8 mouse cellular contexts compared by ENCODE assay signal in genomic region chr11:87986141-87986741, GRCm38 (mm10). TPM values are rescaled to one million over a fixed set of nuclear protein-coding genes. Genes with fewer than 3 reads are reported as not detected.
DNase-seq lines count a peak whose midpoint lies in the region; ATAC-seq and TF ChIP-seq lines count a peak whose summit lies in the region.

No protein-coding gene starts in this region.

- peak; percentile 60 for TF ChIP-seq CTCF in layer of hippocampus, adult 2 months (conservative IDR thresholded peaks at IDR 0.05)
- TF ChIP-seq CTCF in cortical plate, adult 2 months (IDR thresholded peaks at IDR 0.05; ENCODE audit: extremely low read depth, insufficient read depth, low read length) = no peak

- H3K27ac ChIP-seq in layer of hippocampus, adult 2 months = peak overlapping the region; percentile 99
- peak overlapping the region; percentile 98 for H3K27ac ChIP-seq in cortical plate, adult 2 months (ENCODE audit: insufficient read depth, low read length)
- H3K27ac ChIP-seq in intestine, embryonic 14.5 days (ENCODE audit: low read depth) = peak overlapping the region; percentile 89
- H3K27ac ChIP-seq in limb, embryonic 15.5 days = peak overlapping the region; percentile 93; the same call in 1 of the 2 replicates
- peak overlapping the region; percentile 97 for H3K27ac ChIP-seq in midbrain, embryonic 14.5 days (replicated peaks; ENCODE audit: low read depth, low read length)
- H3K27ac ChIP-seq in stomach, embryonic 15.5 days = peak overlapping the region; percentile 92

- ATAC-seq in intestine, embryonic 14.5 days (replicated peaks; ENCODE audit: low FRiP score, low TSS enrichment, low read depth) = peak; percentile 34; the same call in 1 of the 2 replicates
- no peak for ATAC-seq in limb, embryonic 15.5 days (ENCODE audit: insufficient number of reproducible peaks, low FRiP score, low TSS enrichment, low read depth)
- no peak for ATAC-seq in midbrain, embryonic 14.5 days (ENCODE audit: low FRiP score, low TSS enrichment)
- peak; percentile 38 for ATAC-seq in stomach, embryonic 15.5 days (ENCODE audit: insufficient read depth, low FRiP score, low read depth)

- H3K4me2 ChIP-seq in intestine, embryonic 14.5 days (ENCODE audit: low read length) = peak overlapping the region; percentile 81
- peak overlapping the region; percentile 70 for H3K4me2 ChIP-seq in limb, embryonic 15.5 days
- peak overlapping the region; percentile 95 for H3K4me2 ChIP-seq in midbrain, embryonic 14.5 days (ENCODE audit: low read length)
- H3K4me2 ChIP-seq in stomach, embryonic 15.5 days = peak overlapping the region; percentile 75

- no peaks in the 10 kb centered on the region for H3K27me3 ChIP-seq in intestine, embryonic 14.5 days (replicated peaks; ENCODE audit: control insufficient read depth, insufficient read depth, low read length)
- H3K27me3 ChIP-seq in limb, embryonic 15.5 days = no peaks in the 10 kb centered on the region
- H3K27me3 ChIP-seq in midbrain, embryonic 14.5 days (ENCODE audit: control insufficient read depth, insufficient read depth, low read length) = no peaks in the 10 kb centered on the region
- H3K27me3 ChIP-seq in stomach, embryonic 15.5 days (replicated peaks) = no peaks in the 10 kb centered on the region

- H3K4me3 ChIP-seq in layer of hippocampus, adult 2 months = peak overlapping the region; percentile 63
- H3K4me3 ChIP-seq in cortical plate, adult 2 months (ENCODE audit: insufficient read depth, low read length) = peak overlapping the region; percentile 94
- H3K4me3 ChIP-seq in intestine, embryonic 14.5 days (ENCODE audit: low read depth, low read length) = peak overlapping the region; percentile 93
- H3K4me3 ChIP-seq in limb, embryonic 15.5 days = peak overlapping the region; percentile 98
- H3K4me3 ChIP-seq in midbrain, embryonic 14.5 days (replicated peaks; ENCODE audit: low read depth, low read length) = peak overlapping the region; percentile 100
- peak overlapping the region; percentile 88 for H3K4me3 ChIP-seq in stomach, embryonic 15.5 days (replicated peaks)

- H3K9ac ChIP-seq in intestine, embryonic 14.5 days (ENCODE audit: low read length) = peak overlapping the region; percentile 94
- peak overlapping the region; percentile 82 for H3K9ac ChIP-seq in limb, embryonic 15.5 days
- peak overlapping the region; percentile 97 for H3K9ac ChIP-seq in midbrain, embryonic 14.5 days (replicated peaks; ENCODE audit: low read length)
- H3K9ac ChIP-seq in stomach, embryonic 15.5 days = peak overlapping the region; percentile 86

- TF ChIP-seq POLR2A in cortical plate, adult 2 months (IDR thresholded peaks at IDR 0.05; ENCODE audit: extremely low read depth, insufficient read depth, low read length) = 0 out of 2 replicates have a peak, but pooled peaks have one; percentile 7

- H3K4me1 ChIP-seq in cortical plate, adult 2 months (ENCODE audit: control insufficient read depth, insufficient read depth, low read length) = peaks cover 8% of the 10 kb centered on the region; the same call in 1 of the 2 replicates
- H3K4me1 ChIP-seq in intestine, embryonic 14.5 days (replicated peaks; ENCODE audit: control insufficient read depth, insufficient read depth, low read length) = peaks cover 20% of the 10 kb centered on the region
- peaks cover 25% of the 10 kb centered on the region for H3K4me1 ChIP-seq in limb, embryonic 15.5 days
- peaks cover 28% of the 10 kb centered on the region for H3K4me1 ChIP-seq in midbrain, embryonic 14.5 days (ENCODE audit: control insufficient read depth, insufficient read depth, low read length)
- H3K4me1 ChIP-seq in stomach, embryonic 15.5 days = peaks cover 17% of the 10 kb centered on the region

- DNase-seq in layer of hippocampus, adult 2 months (ENCODE audit: low spot score in 2 of 2) = peak in 1 of 2 experiments; percentile 35
- DNase-seq in layer of hippocampus, adult 9-10 months (ENCODE audit: low spot score) = no peak
- DNase-seq in gastrocnemius, postnatal 4 days (ENCODE audit: low spot score in 2 of 2) = peak; percentile 30 to 67
- DNase-seq in intestine, embryonic 14.5 days (ENCODE audit: low spot score) = peak; percentile 81
- DNase-seq in midbrain, embryonic 14.5 days = peak; percentile 76

- WGBS in intestine, embryonic 14.5 days = 1% methylated on average over 13 of the region's 13 CpGs
- 2% methylated on average over 13 of the region's 13 CpGs for WGBS in limb, embryonic 15.5 days
- under 1% methylated on average over 13 of the region's 13 CpGs for WGBS in midbrain, embryonic 14.5 days
- 3% methylated on average over 13 of the region's 13 CpGs for WGBS in stomach, embryonic 15.5 days

- H3K9me3 ChIP-seq in intestine, embryonic 14.5 days (ENCODE audit: control insufficient read depth, low read length) = no peaks in the 10 kb centered on the region
- H3K9me3 ChIP-seq in limb, embryonic 15.5 days = no peaks in the 10 kb centered on the region
- no peaks in the 10 kb centered on the region for H3K9me3 ChIP-seq in midbrain, embryonic 14.5 days (ENCODE audit: control insufficient read depth, low read length)
- no peaks in the 10 kb centered on the region for H3K9me3 ChIP-seq in stomach, embryonic 15.5 days

- peaks cover 27% of the 10 kb centered on the region for H3K36me3 ChIP-seq in intestine, embryonic 14.5 days (ENCODE audit: control insufficient read depth, insufficient read depth, low read length)
- H3K36me3 ChIP-seq in limb, embryonic 15.5 days = peaks cover 25% of the 10 kb centered on the region
- H3K36me3 ChIP-seq in midbrain, embryonic 14.5 days (ENCODE audit: control insufficient read depth, insufficient read depth, low read length) = peaks cover 27% of the 10 kb centered on the region
- H3K36me3 ChIP-seq in stomach, embryonic 15.5 days = peaks cover 15% of the 10 kb centered on the region

RNA-seq across cellular contexts. Expression of gene Dynll2, which starts 1.1 kb away (rescaled TPM):
- total RNA-seq in layer of hippocampus, adult 2 months (2021) = 100 to 1,000 TPM; 447 to 467 TPM
- polyA plus RNA-seq in cortical plate, adult 2 months (2012; rRNA removed) = 396 and 411 TPM in 2 replicates
- total RNA-seq in gastrocnemius, postnatal 4 days (2021) = 100 to 1,000 TPM; 113 to 114 TPM
- 14.1 and 20.4 TPM in 2 replicates for polyA plus RNA-seq in intestine, embryonic 14.5 days (2014; fragmentation: Nextera tagmentation; extraction: Ambion mirVana)
- 14.8 and 17.0 TPM in 2 replicates for polyA plus RNA-seq in limb, embryonic 15.5 days (2015; fragmentation: Nextera tagmentation; extraction: Ambion mirVana)
- polyA plus RNA-seq in midbrain, embryonic 14.5 days (2014; fragmentation: Nextera tagmentation; extraction: Ambion mirVana) = 28.3 and 46.5 TPM in 2 replicates
- 23.7 and 23.8 TPM in 2 replicates for polyA plus RNA-seq in stomach, embryonic 15.5 days (2015; fragmentation: Nextera tagmentation; extraction: Ambion mirVana)

Comparison
In these comparisons a context has a peak if more than half of its experiments do, and no peak if none do; other contexts are left out.
1. ATAC-seq: peak in intestine, embryonic 14.5 days (single experiment) and stomach, embryonic 15.5 days (single experiment); none in limb, embryonic 15.5 days (single experiment) and midbrain, embryonic 14.5 days (single experiment).
2. Peak in every context shown above with its lines, with median percentiles within 50 percentile points of each other: H3K27ac ChIP-seq, H3K4me3 ChIP-seq, H3K4me2 ChIP-seq and H3K9ac ChIP-seq.